Mouse (Mus musculus): ENCODE results near the gene Pold1. TPM values are rescaled to one million over a fixed set of nuclear protein-coding genes. Genes with fewer than 3 reads are reported as not detected.

Gene Pold1
- 57.7 and 60.3 TPM in 2 replicates for total RNA-seq (2017)

GRCm38 (mm10) chr7:44548497-44549087, at the start of gene Pold1:
Gene Pold1 (minus strand): TSS chr7:44548849.
- peak; percentile 84 to 85 for ATAC-seq (replicated peaks in 1 of 2; ENCODE audit: insufficient read depth in 1 of 2, low FRiP score in 2 of 2, low TSS enrichment in 1 of 2, low read depth in 1 of 2, poor library complexity in 2 of 2, severe bottlenecking in 2 of 2)

- ATAC-seq (replicated peaks in 1 of 2; ENCODE audit: insufficient read depth in 1 of 2, low FRiP score in 2 of 2, low TSS enrichment in 1 of 2, low read depth in 1 of 2, poor library complexity in 2 of 2, severe bottlenecking in 2 of 2) = no peak
These were observed 49.7 kb upstream of the Pold1 start for GRCm38 (mm10) chr7:44598336-44598735.

GRCm38 (mm10) chr7:44597666-44598065, 49.0 kb upstream of the Pold1 start:
- ATAC-seq (replicated peaks in 1 of 2; ENCODE audit: insufficient read depth in 1 of 2, low FRiP score in 2 of 2, low TSS enrichment in 1 of 2, low read depth in 1 of 2, poor library complexity in 2 of 2, severe bottlenecking in 2 of 2) = no peak

GRCm38 (mm10) chr7:44596996-44597538, 48.4 kb upstream of the Pold1 start:
- ATAC-seq (replicated peaks in 1 of 2; ENCODE audit: insufficient read depth in 1 of 2, low FRiP score in 2 of 2, low TSS enrichment in 1 of 2, low read depth in 1 of 2, poor library complexity in 2 of 2, severe bottlenecking in 2 of 2) = no peak

- no peak for ATAC-seq (replicated peaks in 1 of 2; ENCODE audit: insufficient read depth in 1 of 2, low FRiP score in 2 of 2, low TSS enrichment in 1 of 2, low read depth in 1 of 2, poor library complexity in 2 of 2, severe bottlenecking in 2 of 2)
These were observed 47.4 kb upstream of the Pold1 start for GRCm38 (mm10) chr7:44596051-44596450.

- ATAC-seq (replicated peaks in 1 of 2; ENCODE audit: insufficient read depth in 1 of 2, low FRiP score in 2 of 2, low TSS enrichment in 1 of 2, low read depth in 1 of 2, poor library complexity in 2 of 2, severe bottlenecking in 2 of 2) = no peak
These were observed 46.5 kb upstream of the Pold1 start for GRCm38 (mm10) chr7:44595131-44595561.

- no peak for ATAC-seq (replicated peaks in 1 of 2; ENCODE audit: insufficient read depth in 1 of 2, low FRiP score in 2 of 2, low TSS enrichment in 1 of 2, low read depth in 1 of 2, poor library complexity in 2 of 2, severe bottlenecking in 2 of 2)
These were observed 45.6 kb upstream of the Pold1 start for GRCm38 (mm10) chr7:44594291-44594690.

GRCm38 (mm10) chr7:44593775-44594174, 45.1 kb upstream of the Pold1 start:
- peak in 1 of 2 experiments; percentile 38; a peak in 1 of 4 replicates for ATAC-seq (replicated peaks in 1 of 2; ENCODE audit: insufficient read depth in 1 of 2, low FRiP score in 2 of 2, low TSS enrichment in 1 of 2, low read depth in 1 of 2, poor library complexity in 2 of 2, severe bottlenecking in 2 of 2)

- ATAC-seq (replicated peaks in 1 of 2; ENCODE audit: insufficient read depth in 1 of 2, low FRiP score in 2 of 2, low TSS enrichment in 1 of 2, low read depth in 1 of 2, poor library complexity in 2 of 2, severe bottlenecking in 2 of 2) = no peak
These were observed 44.4 kb upstream of the Pold1 start for GRCm38 (mm10) chr7:44593051-44593450.

- ATAC-seq (replicated peaks in 1 of 2; ENCODE audit: insufficient read depth in 1 of 2, low FRiP score in 2 of 2, low TSS enrichment in 1 of 2, low read depth in 1 of 2, poor library complexity in 2 of 2, severe bottlenecking in 2 of 2) = no peak
These were observed 42.9 kb upstream of the Pold1 start for GRCm38 (mm10) chr7:44591348-44592116.

- peak; percentile 88 to 92 for ATAC-seq (replicated peaks in 1 of 2; ENCODE audit: insufficient read depth in 1 of 2, low FRiP score in 2 of 2, low TSS enrichment in 1 of 2, low read depth in 1 of 2, poor library complexity in 2 of 2, severe bottlenecking in 2 of 2)
These were observed 42.0 kb upstream of the Pold1 start, which contains the start of gene Kcnc3 for GRCm38 (mm10) chr7:44590402-44591347. Gene Kcnc3 (plus strand): TSS chr7:44590664.

GRCm38 (mm10) chr7:44589946-44590345, 41.3 kb upstream of the Pold1 start:
- no peak for ATAC-seq (replicated peaks in 1 of 2; ENCODE audit: insufficient read depth in 1 of 2, low FRiP score in 2 of 2, low TSS enrichment in 1 of 2, low read depth in 1 of 2, poor library complexity in 2 of 2, severe bottlenecking in 2 of 2)

GRCm38 (mm10) chr7:44589149-44589548, 40.5 kb upstream of the Pold1 start:
- peak; percentile 23 to 36; a peak in 1 of 4 replicates for ATAC-seq (replicated peaks in 1 of 2; ENCODE audit: insufficient read depth in 1 of 2, low FRiP score in 2 of 2, low TSS enrichment in 1 of 2, low read depth in 1 of 2, poor library complexity in 2 of 2, severe bottlenecking in 2 of 2)

- ATAC-seq (replicated peaks in 1 of 2; ENCODE audit: insufficient read depth in 1 of 2, low FRiP score in 2 of 2, low TSS enrichment in 1 of 2, low read depth in 1 of 2, poor library complexity in 2 of 2, severe bottlenecking in 2 of 2) = no peak
These were observed 39.7 kb upstream of the Pold1 start for GRCm38 (mm10) chr7:44588338-44588737.

- no peak for ATAC-seq (replicated peaks in 1 of 2; ENCODE audit: insufficient read depth in 1 of 2, low FRiP score in 2 of 2, low TSS enrichment in 1 of 2, low read depth in 1 of 2, poor library complexity in 2 of 2, severe bottlenecking in 2 of 2)
These were observed 39.0 kb upstream of the Pold1 start for GRCm38 (mm10) chr7:44587676-44588075.

GRCm38 (mm10) chr7:44586930-44587329, 38.3 kb upstream of the Pold1 start:
- ATAC-seq (replicated peaks in 1 of 2; ENCODE audit: insufficient read depth in 1 of 2, low FRiP score in 2 of 2, low TSS enrichment in 1 of 2, low read depth in 1 of 2, poor library complexity in 2 of 2, severe bottlenecking in 2 of 2) = no peak

- ATAC-seq (replicated peaks in 1 of 2; ENCODE audit: insufficient read depth in 1 of 2, low FRiP score in 2 of 2, low TSS enrichment in 1 of 2, low read depth in 1 of 2, poor library complexity in 2 of 2, severe bottlenecking in 2 of 2) = no peak
These were observed 37.9 kb upstream of the Pold1 start for GRCm38 (mm10) chr7:44586518-44586917.

Measured in hematopoietic stem cell, adult 5-6 weeks (primary cell).